Mouse (Mus musculus): ENCODE measurements around the gene Bfsp1.

- no peak for TF ChIP-seq CTCF (conservative IDR thresholded peaks at IDR 0.05; ENCODE audit: low read length)
- TF ChIP-seq NANOG (IDR thresholded peaks at IDR 0.05; ENCODE audit: borderline replicate concordance, low read length): no peak
- no peak for TF ChIP-seq POU5F1 (IDR thresholded peaks at IDR 0.05; ENCODE audit: borderline replicate concordance, low read length)
These were observed 15.7 kb downstream of the Bfsp1 start for GRCm38 (mm10) chr2:143847291-143847690.
